Mouse (Mus musculus) left cerebral cortex, adult 11 months (tissue): ENCODE results near the gene Col25a1.

Experiments
- DNase-seq: peaks from one replicate; pipeline ENCODE4 v3.0.0; 2022; ENCODE audit warnings: low spot score

Col25a1 gene

DNA sequence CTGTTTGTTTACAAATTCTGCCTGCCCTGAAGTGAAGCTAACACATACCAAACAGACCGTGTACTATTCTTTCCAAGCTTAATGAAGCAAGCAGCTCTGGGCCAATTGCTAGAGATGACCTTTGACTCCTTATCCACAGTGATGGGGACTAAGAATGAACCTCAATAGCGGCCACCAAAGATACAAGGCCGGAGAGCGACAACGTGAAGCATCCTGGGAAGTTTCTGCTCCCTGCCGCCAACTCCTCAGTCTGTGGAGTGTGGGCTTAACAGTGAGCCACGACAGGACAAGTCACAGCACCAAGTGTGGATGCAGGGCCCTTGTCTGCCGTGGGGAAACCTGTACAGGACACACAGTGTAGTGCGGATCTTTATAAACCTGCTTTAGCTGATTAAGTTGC is 247.3 kb downstream of the Col25a1 start:
- DNase-seq = no peak

DNA sequence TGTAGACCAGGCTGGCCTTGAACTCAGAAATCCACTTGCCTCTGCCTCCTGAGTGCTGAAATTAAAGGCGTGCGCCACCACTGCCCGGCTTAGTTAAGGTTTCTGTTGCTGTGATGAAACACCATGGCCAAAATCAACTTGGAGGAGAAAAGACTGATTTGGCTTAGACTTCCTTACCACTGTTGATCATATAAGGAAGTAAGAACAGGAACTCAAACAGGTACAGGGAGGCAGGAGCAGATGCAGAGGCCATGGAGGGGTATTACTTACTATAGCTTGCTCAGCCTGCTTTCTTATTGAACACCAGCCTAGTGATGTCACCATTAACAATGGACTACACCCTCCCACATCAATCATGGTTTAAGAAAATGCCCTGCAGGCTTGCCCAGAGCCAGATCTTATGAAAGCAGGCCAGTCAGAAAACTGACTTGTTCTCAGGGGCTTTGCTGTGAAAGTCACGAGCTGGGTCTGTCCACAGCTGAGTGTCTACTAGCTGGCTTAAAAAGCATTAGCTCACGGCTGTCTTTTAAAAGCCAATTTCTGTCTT is 249.1 kb downstream of the Col25a1 start:
- no peak for DNase-seq

DNA sequence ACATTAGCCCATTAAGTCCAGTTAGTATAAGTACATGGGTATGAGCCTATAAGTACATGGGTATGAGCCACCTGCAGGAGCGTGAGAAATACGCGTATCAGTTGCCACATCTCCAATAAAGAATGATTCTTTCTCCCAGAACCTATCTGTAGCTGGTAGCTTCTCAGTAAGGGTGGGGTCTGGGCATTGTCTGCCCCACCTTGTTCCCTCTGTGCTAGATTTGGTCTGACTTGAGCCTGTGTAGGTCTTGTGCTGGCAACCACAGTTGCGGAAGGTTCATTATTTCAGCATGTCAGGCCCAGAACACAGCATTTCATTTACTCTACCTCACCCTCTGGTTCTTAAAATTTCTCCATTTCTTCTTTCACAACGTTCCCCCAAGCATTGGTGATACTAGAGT is 250.4 kb downstream of the Col25a1 start:
- no peak for DNase-seq

DNA sequence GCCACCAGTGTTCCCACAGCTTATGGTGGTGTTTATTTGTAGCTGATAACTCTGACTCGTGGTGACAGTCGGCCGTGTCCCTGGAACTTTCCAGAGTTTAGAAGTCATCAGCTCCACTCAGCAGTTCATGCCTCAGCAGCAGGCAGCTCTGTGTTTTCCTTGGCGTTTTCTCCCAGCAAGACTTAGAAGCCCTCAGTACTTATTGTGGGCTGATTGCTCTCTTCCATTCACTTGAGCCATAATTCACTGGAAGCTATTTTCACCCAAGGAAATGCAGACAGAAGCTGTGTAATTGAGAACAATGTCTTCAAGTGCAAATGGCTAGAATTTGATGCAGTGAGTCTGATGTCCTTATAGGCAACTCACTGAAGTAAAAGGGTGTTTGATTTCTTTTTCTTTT is 254.6 kb downstream of the Col25a1 start:
- no peak for DNase-seq

DNA sequence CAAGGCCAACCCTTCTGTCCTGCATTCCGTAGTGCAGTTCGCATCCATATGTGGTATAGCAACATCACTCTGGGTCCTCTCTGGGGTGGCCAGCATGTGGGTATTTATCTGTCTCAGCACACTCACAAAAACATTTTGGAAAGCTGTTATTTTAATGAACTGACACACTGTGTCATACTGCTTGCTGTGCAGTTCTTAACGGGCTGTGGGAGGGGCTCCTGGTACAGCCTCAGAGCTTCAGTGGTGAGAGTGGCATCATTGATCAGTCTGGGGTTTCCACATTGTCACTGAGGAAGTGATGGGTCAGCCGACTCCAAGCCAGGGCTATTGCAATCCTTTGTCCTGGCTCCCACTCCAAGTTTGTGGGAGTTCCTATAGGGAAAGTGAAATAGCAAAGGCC is 255.9 kb downstream of the Col25a1 start:
- DNase-seq = no peak

DNA sequence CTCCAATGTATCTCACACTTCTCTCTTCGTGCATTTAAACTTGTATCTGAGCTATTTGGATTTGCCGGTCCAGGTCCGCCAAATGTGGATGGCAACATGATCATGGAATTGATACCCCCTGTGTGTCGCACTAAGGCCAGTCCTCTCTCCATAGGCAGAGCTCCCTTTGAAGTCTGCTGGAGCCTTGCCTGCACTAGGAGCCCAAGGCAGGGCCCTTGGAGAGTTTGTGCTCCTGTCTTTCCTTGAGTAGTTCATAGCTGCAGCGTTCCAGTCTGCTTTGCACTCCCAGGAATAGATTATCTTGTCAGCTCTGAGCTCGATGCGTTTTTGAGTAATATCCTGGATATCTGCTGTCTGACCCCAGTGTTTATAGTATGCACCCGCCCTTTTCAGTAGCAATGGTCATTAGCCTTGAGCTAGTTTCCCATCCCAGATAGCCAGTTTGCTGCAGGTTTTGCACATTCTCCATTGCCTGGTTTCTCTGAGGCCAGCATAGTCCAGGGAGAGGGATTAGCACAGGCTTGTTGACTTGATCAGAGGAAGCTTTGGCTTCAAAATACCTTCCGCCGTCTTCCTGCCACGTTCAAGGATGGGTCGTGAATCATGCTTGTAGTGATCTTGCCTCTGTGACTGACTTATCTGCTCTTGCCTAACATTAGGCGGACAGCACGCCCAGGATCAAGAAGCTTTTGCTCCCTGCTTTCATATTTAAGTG is 258.1 kb downstream of the Col25a1 start:
- DNase-seq = no peak

DNA sequence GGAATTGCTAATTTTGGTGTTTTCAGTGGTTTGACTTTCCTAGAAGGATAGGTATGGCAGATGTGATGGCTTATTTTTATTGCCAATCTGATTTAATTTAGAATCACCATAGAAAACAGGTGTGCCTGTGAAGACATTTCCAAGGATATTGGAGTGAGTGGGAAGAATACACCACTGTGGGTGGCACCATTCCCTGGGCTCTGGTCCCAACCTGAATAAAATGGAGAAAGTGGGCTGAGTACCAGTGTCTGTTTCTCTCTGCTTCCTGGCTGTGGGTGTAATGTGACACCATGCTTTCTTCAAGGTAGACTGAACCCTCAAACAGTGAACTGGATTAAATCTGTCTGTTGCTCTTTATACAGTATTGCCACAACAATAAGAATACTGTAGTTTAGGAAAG is 265.3 kb downstream of the Col25a1 start:
- no peak for DNase-seq

DNA sequence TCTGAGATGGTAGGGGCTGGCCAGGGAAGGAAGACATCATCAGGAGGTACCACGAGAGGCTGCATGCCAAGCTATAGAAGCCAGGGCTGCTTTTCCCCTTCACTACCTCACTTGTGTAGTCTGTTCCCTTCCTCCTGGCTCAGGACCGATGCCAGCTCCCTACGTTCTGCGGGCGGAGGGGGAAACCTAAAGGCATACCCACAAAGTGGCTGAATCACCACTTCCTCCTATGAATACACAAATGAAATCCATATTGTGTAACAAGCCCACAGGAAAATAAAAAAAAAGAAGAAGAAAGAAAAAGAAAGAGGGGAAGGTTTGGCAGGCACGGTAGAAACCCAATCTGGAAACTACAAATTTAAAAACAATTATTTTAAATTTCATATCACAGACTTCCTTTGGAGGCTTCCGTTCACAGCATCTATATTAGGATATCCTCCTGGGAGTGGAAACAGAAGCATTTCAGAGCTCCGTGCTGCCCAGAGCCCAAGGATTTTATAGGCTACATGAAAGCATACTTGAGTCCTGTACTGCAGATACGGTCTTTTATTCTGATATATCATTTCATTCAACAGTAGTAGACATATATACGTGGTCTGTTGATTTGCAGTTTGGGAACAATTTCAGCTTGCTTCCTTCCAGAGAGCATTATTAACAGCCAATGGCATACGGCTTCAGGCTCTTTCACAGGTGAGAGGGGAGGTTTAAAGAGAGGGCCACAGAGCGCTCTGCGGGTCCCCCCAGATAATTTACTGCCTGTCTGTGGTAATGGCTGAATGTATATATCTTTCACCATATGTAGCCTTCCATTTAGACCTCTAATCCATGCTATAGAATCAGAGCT is 269.6 kb downstream of the Col25a1 start:
- DNase-seq = peak; percentile 17

DNA sequence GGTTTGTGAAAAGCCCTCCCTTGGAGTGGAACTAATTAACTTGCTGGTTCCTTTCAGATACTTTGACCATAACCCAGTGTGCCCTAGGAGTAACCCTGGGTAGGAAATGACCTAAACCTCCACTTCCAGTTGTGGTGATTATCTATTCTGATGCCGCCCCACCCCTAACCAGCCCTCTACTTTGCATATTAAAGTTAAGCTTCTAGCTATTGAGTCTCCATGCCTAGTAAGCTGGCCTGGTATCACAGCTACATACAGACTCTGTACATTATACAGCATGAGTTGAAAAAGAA is 270.2 kb downstream of the Col25a1 start:
- no peak for DNase-seq

DNA sequence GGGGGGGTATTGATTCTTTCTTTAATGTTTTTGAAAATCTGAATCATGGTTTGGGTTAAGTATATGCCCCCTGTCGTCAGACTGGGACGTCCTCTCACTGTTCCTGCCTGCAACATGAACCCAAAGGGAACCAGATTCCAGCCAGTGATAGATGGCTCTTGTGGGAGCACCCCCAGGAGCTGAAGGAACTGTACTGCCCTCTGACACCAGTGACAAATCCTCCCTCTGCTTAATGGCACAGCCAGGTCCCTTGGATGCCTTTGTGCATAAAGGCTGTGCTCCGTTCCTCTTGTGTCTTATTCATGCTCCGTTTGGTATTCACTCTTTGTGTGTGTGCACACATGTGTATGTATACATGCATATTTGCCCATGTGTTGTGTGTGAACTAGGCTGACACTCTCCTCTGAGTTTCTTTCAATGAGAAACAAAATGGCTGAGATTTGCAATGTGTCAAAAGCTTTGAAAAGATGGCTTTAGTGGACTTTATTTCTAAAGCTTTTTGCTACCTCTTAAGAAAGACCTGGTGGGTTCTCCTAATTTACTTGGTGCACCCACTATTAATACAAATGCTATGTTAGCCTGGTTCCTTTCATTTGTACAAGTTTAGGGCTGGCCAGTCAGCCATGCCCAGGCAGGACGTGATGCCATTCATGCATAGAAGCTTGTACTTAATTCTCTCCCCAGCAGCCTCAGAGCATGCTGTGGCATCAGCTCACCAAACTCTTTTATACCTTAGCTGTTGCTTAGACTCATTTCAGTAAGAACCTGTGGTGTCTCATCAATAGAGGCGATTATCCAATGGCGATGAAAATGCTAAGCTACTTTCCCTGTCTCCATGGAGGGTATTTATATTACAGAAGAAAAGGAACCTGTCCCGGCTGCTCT is 273.5 kb downstream of the Col25a1 start:
- DNase-seq = no peak

DNA sequence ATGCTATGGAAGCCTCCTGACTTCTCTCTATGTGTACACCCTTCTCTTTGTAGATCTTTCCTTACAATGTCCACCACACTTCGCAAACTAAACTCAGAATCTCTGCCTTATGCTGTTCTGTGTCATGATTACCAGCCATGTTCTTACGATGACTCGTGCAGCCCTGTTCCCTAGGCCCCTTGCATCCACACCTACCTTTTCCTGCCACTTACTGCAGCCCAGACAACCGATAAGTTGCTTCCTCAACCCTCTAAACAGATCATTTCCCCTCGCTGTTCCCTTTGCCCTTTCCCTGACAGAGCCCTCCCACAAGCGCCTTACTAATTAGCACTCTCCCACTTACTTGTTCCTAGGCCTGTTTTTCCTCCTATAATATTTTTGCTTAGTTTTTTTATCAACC is 275.9 kb downstream of the Col25a1 start:
- no peak for DNase-seq

DNA sequence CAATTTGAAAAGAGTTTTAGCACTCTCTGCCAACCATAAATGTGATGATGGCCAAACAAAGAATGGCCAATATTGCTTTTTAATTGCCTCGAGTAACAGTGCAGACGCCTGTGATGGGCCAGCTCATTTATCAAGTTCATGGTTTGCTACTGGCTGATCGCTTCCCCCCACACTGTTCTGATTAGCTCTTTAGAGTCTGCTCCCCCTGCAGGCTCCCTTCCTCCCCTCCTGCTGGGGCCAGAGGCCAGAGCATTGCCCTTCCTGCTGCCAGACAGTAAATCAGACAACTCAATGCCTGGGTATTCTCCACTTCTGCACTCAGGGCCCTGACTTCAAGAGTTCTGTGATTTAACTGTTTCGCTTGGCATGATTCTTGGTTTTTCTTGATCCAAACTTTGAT is 281.9 kb downstream of the Col25a1 start:
- no peak for DNase-seq

DNA sequence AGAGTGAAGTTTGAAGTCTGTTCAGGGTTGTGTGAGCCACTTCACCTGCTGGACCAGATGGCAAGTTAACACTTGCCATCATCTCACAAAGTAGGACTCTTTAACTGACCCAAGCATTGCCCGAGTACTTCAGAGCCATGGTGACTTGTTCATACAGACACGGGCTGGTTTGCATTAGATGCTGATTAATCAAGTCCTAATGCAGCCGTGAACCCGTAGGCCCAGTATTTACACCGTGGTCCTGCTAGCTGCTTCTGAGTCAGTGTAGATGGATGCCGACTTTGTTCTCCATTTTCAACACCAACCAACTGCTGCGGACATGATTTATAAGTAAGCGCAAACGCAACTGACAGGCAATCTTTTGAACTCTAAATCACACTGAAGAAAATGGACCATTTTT is 287.6 kb downstream of the Col25a1 start:
- no peak for DNase-seq

DNA sequence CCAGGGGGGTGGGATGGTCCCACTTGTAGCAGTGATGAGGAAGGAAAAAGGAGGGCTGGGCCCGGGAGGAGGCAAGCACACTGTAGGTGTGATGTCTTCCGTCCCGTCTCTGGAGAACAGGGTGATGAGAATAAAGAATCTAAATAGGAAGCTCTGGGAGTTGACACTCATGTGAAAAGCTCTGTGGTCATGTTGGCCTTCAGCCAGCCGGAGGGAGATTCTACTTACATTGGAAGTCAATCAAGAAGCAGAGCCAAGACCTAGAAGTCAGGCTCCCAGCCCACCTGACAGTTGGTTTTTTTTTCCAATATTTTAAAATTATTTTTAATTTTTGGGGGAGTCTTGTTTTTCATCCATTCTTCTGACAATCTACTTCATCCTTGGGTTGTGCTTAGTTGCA is 297.5 kb downstream of the Col25a1 start:
- no peak for DNase-seq

DNA sequence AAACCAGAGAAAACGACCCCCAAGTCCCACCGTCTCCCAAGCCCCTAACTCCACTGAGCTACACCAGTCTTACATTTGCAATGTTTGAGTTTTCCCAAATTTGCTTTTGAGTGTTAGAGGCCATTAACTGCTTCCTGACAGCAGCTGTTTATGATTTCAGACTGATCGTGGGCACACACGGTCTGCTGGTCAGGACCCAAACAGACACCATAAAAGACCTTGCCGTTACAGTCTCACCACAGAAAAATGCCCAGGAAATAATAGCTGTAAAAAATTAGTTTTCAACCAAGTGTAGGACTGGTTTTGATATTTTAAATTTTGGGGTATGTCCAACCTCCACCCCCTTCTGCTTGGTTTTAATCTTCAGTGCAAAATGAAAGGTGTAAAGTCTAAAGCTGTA is 298.8 kb downstream of the Col25a1 start:
- DNase-seq = no peak

DNA sequence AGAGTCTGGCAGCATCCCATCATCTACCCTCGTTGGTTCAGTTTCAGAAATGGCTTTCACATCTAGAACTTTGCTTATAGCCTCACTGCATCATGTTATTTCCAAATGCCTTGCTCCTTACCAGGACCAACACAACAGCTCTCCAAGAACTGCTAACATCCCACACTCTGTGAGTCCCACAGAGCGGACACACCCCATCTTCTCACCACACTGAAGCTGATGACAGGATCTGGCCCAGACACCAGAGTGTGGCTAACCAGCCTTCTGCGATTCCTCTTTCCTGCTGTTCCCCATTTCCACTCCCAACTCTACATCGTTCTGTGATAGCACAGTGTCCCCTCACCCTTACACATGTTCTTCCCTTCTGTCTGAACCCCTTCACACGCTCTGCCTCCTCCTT is 301.5 kb downstream of the Col25a1 start:
- peak; percentile 12 for DNase-seq

DNA sequence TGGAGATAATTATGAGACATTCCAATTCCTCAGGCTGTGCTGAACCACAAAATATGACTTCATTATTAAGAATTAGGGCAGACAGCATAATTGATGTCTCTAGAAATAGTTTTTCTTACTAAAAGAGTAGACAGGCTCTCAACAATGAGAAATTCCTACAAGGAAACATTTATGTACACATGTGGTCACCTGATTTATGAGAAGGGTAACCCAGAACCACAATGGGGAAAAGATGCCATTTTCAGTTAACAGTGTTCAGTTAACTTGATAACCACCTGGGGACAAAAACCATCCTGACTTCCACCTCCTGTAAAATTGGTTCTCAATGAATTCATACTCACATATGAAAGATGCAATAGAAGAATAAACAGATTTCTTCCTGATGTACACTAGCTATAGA is 305.7 kb downstream of the Col25a1 start:
- DNase-seq = no peak

DNA sequence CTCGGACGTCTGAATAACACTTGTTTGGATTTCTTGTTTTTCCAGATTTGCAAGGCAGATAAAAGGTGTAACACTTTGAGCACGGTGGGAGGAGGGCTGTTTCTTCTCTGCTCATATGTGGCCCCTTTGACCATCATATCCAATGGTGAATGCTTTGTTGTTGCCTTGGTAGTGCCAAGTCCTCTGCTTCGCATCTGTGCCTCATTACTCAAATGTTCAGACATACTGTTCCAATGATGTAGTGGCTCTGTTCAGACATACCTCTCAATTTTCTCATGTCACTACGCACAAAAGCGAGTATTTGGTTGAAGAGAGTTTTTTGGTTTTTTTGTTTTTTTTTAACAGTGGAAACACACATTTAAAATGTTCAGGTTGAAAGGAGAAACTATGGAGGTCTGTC is 308.5 kb downstream of the Col25a1 start:
- no peak for DNase-seq

DNA sequence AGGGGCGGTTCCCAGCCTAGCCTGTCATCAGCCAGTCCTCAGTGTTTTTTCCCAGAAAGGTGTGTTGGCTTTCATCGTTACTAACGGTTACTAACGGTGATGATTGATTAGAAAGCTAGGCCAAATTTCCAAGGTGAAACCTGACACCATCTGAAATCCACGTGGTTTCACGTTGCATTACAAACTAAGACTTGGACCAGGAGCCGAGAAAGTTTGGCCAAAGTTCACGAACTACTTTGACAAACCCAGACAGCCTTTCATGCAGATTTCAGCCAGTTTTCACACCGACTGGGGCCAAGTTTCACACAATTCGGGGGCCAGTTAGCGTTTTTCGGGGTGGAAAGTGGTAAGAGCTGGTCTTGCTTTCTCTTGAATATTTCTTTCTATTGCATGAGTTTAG is 309.4 kb downstream of the Col25a1 start:
- DNase-seq = no peak

DNA sequence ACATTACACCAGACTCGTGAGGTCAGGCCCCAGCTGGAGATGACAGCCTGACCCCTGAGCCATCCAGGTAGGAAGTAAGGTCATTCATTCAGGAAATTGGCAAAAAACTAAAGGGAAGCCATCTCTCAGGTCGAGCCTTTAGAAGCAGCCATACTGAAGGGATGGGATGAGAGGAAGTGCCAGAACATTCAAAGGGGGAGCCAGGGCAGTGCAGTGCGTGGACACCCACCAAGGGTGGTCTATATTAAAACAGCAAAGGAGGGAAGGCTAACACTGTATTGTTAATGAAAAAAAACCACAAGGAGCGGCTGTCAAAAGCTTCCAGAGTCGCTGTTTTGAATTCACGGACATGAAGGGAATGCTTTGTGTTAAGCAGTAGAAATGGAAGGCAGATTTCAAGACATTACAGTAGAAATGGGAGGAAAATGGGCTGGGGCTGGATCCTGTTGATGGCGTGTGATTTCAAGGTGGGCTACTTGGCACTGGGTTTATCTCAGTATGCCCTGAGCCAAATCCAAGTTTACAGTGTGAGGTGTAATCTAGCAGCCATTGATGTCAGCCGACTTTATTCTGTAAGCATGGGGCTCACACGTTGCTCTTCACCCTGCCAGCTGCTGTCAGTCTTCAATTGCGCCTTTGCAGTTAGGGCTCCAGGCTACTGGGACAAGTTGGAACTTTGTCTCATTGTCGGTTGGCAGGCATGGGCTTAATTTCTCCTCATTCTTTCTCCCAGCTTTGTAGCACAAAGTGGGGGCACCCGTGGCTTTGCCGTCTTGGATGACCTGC is 312.7 kb downstream of the Col25a1 start:
- DNase-seq = no peak

DNA sequence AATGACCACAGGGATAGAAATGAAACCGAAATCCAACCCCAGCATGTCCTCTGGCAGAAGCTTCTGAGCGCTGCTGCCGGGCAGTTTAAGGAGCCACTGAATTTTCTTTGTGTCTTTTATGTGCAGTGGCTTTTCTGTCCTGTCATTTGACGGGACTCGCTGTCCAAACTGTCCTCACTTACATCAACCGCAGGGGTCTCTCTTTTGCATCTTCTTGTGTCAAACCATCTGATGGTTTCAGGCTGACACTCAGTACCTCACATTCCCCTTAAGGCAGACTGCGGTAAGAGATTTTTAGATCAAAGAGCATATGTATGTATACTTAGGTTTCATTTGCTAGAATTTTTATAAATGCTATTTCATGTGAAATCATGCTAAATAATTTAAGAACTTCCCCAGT is 318.6 kb downstream of the Col25a1 start:
- DNase-seq = no peak

DNA sequence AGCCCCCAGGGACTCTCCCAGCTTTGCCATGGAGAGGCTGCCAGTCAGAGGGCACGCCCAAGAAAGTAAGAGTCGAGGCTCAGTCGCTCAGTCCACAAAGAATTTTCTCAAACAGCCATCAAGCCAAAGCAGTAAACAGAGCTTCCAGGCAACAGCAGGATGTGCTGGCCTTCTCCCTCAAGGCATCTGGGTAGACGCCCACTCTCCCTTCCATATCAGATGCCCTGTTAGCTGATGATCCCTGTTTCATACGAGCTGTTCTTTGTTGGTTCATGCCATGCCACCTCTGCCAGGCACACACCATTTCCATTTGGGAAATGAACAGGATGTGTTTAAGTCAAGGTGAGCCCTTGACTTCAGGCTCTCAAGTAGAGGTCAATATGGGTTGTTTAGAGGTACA is 334.1 kb downstream of the Col25a1 start:
- DNase-seq = no peak
